Mouse (Mus musculus) layer of hippocampus, postnatal 14 days (tissue): ENCODE measurements around the gene Shd. TPM values are rescaled to one million over a fixed set of nuclear protein-coding genes. Genes with fewer than 3 reads are reported as not detected.
"Not testable (repeated sequence)": the region's sequence is repeated elsewhere in the genome, so short reads cannot be mapped to it uniquely, and the experiment has no call there.

Experiments
- DNase-seq, 2 experiments: peaks; one replicate each; pipeline ENCODE4 v3.0.0; 2021 to 2022; ENCODE audit warnings: low spot score in 2 of 2, mixed read lengths in 1 of 2
- long read RNA-seq, 2 experiments: library from polyadenylated mRNA; stranded (forward); transcript quantifications; one replicate each; pipeline ENCODE4 v2.0.0; 2021
- total RNA-seq, 2 experiments: library from RNA; stranded (reverse); gene quantifications; 2 replicates each; pipeline ENCODE4 v1.2.3; 2021

Gene Shd
- total RNA-seq: 10 to 100 TPM; 38.9 to 44.9 TPM
- long read RNA-seq, experiment 1, transcript Shd-201 (7 exons, 1,546 nt): major isoform, 12 of 42 reads
- long read RNA-seq, experiment 1, transcript Shd-202 (7 exons, 1,430 nt): minor isoform, 9 of 42 reads
- long read RNA-seq, experiment 1, partial matches to known transcripts: 7 of 42 reads
- long read RNA-seq, experiment 1, other reads (novel, unspliced or antisense): 14 of 42 reads
- long read RNA-seq, experiment 2, transcript Shd-202 (7 exons, 1,430 nt): major isoform, 9 of 49 reads
- long read RNA-seq, experiment 2, transcript Shd-201 (7 exons, 1,546 nt): major isoform, 9 of 49 reads
- long read RNA-seq, experiment 2, partial matches to known transcripts: 8 of 49 reads
- long read RNA-seq, experiment 2, other reads (novel, unspliced or antisense): 22 of 49 reads

GRCm38 (mm10) chr17:55969966-55970891 lies at the start of gene Shd:
Gene Shd (plus strand): TSS chr17:55970467.
- peak in 1 of 2 experiments; percentile 53 for DNase-seq

GRCm38 (mm10) chr17:55931553-55932502 lies 38.4 kb upstream of the Shd start:
- DNase-seq: peak in 1 of 2 experiments; percentile 48

GRCm38 (mm10) chr17:55932635-55933034 lies 37.6 kb upstream of the Shd start:
- DNase-seq: no peak

- no peak for DNase-seq
These were observed 37.1 kb upstream of the Shd start for GRCm38 (mm10) chr17:55933191-55933590.

- DNase-seq: not testable (repeated sequence)
These were observed 25.8 kb upstream of the Shd start for GRCm38 (mm10) chr17:55944387-55944865.

- peak; percentile 90 to 97 for DNase-seq
These were observed 25.2 kb upstream of the Shd start for GRCm38 (mm10) chr17:55944866-55945682.

GRCm38 (mm10) chr17:55945696-55946095 lies 24.6 kb upstream of the Shd start:
- DNase-seq: no peak

- DNase-seq: no peak
These were observed 21.6 kb upstream of the Shd start for GRCm38 (mm10) chr17:55948647-55949046.

- no peak for DNase-seq
These were observed 20.9 kb upstream of the Shd start, which contains the start of gene Zfp119b for GRCm38 (mm10) chr17:55949400-55949799. Gene Zfp119b (minus strand): TSS chr17:55949500.

- no peak for DNase-seq
These were observed 19.7 kb upstream of the Shd start for GRCm38 (mm10) chr17:55950601-55951000.

GRCm38 (mm10) chr17:55952041-55952440 lies 18.2 kb upstream of the Shd start:
- DNase-seq: no peak

GRCm38 (mm10) chr17:55952447-55953027 lies 17.7 kb upstream of the Shd start, which contains the start of gene Ebi3:
Gene Ebi3 (plus strand): TSS chr17:55952640.
- no peak for DNase-seq

- DNase-seq: no peak
These were observed 16.5 kb upstream of the Shd start for GRCm38 (mm10) chr17:55953751-55954150.

- no peak for DNase-seq
These were observed 16.0 kb upstream of the Shd start for GRCm38 (mm10) chr17:55954229-55954628.

- peak; percentile 58 to 61 for DNase-seq
These were observed 14.1 kb upstream of the Shd start for GRCm38 (mm10) chr17:55956129-55956528.

- no peak for DNase-seq
These were observed 13.7 kb upstream of the Shd start for GRCm38 (mm10) chr17:55956591-55956990.

GRCm38 (mm10) chr17:55957168-55957567 lies 13.1 kb upstream of the Shd start:
- peak in 1 of 2 experiments; percentile 76 for DNase-seq

GRCm38 (mm10) chr17:55957726-55958583 lies 12.3 kb upstream of the Shd start:
- DNase-seq: no peak
